Mouse (Mus musculus): ENCODE measurements around the gene Mettl21e. TPM values are rescaled to one million over a fixed set of nuclear protein-coding genes. Genes with fewer than 3 reads are reported as not detected.
A peak's percentile ranks its signal among the peaks of the same experiment; 100 is the strongest.
"Not testable (repeated sequence)": the region's sequence is repeated elsewhere in the genome, so short reads cannot be mapped to it uniquely, and the experiment has no call there.

Mettl21e gene
- not detected for total RNA-seq (2021)
- long read RNA-seq, experiment 1: 0 reads
- long read RNA-seq, experiment 2: 0 reads

- no peak for DNase-seq
Observed at GRCm38 (mm10) chr1:44218876-44219275, at the start of gene Mettl21e. Mettl21e (minus strand) TSS chr1:44218961.

GRCm38 (mm10) chr1:44240440-44240839, 21.7 kb upstream of the Mettl21e start:
- DNase-seq: not testable (repeated sequence)

GRCm38 (mm10) chr1:44239969-44240368, 21.2 kb upstream of the Mettl21e start:
- no peak for DNase-seq

GRCm38 (mm10) chr1:44237305-44237704, 18.5 kb upstream of the Mettl21e start:
- no peak for DNase-seq

- no peak for DNase-seq
Observed at GRCm38 (mm10) chr1:44235311-44235710, 16.6 kb upstream of the Mettl21e start.

GRCm38 (mm10) chr1:44234531-44234930, 15.8 kb upstream of the Mettl21e start:
- DNase-seq: not testable (repeated sequence)

GRCm38 (mm10) chr1:44229044-44229443, 10.3 kb upstream of the Mettl21e start:
- peak; percentile 12 to 62 for DNase-seq

- no peak for DNase-seq
Observed at GRCm38 (mm10) chr1:44217118-44217517, 1.6 kb downstream of the Mettl21e start.

- no peak for DNase-seq
Observed at GRCm38 (mm10) chr1:44216352-44217116, 2.2 kb downstream of the Mettl21e start.

- no peak for DNase-seq
Observed at GRCm38 (mm10) chr1:44214443-44214842, 4.3 kb downstream of the Mettl21e start.

GRCm38 (mm10) chr1:44202876-44203275, 15.9 kb downstream of the Mettl21e start:
- no peak for DNase-seq

- peak; percentile 31 to 36 for DNase-seq
Observed at GRCm38 (mm10) chr1:44198273-44199171, 20.2 kb downstream of the Mettl21e start.

- peak in 1 of 2 experiments; percentile 55 for DNase-seq
Observed at GRCm38 (mm10) chr1:44186396-44186795, 32.4 kb downstream of the Mettl21e start.

GRCm38 (mm10) chr1:44178086-44178485, 40.7 kb downstream of the Mettl21e start:
- DNase-seq: no peak

- DNase-seq: no peak
Observed at GRCm38 (mm10) chr1:44173903-44174302, 44.9 kb downstream of the Mettl21e start.

GRCm38 (mm10) chr1:44172656-44173055, 46.1 kb downstream of the Mettl21e start:
- DNase-seq: no peak

- DNase-seq: no peak
Observed at GRCm38 (mm10) chr1:44167859-44168383, 50.8 kb downstream of the Mettl21e start.

GRCm38 (mm10) chr1:44162389-44162788, 56.4 kb downstream of the Mettl21e start:
- no peak for DNase-seq

GRCm38 (mm10) chr1:44161818-44162217, 56.9 kb downstream of the Mettl21e start:
- no peak for DNase-seq

- no peak for DNase-seq
Observed at GRCm38 (mm10) chr1:44158317-44158716, 60.4 kb downstream of the Mettl21e start.

- no peak for DNase-seq
Observed at GRCm38 (mm10) chr1:44155287-44155686, 63.5 kb downstream of the Mettl21e start.

Data from adrenal gland, postnatal 36 days (tissue).